Mouse (Mus musculus) lung, adult 2 months (tissue): ENCODE data around the gene Pcdh9.

Experiments
- CTCF ChIP-seq: fragments of 200-500 bp; IDR thresholded peaks from 2 replicates; pipeline ENCODE4 v1.5.1; 2011; ENCODE audit warnings: mild to moderate bottlenecking, low read length, control low read depth; ENCODE audit not compliant: insufficient read depth
- POLR2A ChIP-seq: fragments of 200-500 bp; IDR thresholded peaks from 2 replicates; pipeline ENCODE4 v1.6.1; 2011; ENCODE audit warnings: low read depth, mild to moderate bottlenecking, control low read depth, low read length, borderline replicate concordance; ENCODE audit errors: extremely low read depth

DNA sequence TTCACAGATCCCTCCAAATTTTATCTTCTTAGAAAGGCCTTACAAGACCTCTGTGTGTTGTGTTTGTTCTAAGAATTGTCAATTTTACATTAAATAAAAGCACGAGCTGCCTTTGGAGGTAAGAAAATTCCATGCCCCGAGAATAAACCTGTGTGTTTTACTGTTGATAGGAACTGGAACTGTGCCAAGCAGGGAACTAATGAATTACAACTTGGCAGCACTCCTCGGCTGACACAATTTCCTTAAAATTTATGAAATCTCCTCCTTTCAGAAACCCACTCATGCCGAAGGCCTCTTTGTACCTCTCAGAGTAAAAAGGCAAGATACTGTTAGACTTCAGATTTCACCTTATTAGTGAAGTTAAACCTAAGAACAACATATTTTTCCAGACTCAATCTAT lies 72.9 kb downstream of the Pcdh9 start:
- no peak for TF ChIP-seq POLR2A
- no peak for TF ChIP-seq CTCF
